Mouse (Mus musculus) forebrain, postnatal 0 days (tissue): ENCODE data around the gene Sapcd1. TPM values are rescaled to one million over a fixed set of nuclear protein-coding genes. Genes with fewer than 3 reads are reported as not detected.

Source experiments
- ATAC-seq: fragments of 200-750 bp; cut with Nextera tagmentation; 2 replicates; pipeline ENCODE4 v1.8.0; 2017; ENCODE audit warnings: mild to moderate bottlenecking, moderate library complexity
- DNase-seq: peaks from one replicate; pipeline ENCODE4 v3.0.0-alpha.2; 2015
- H3K27ac ChIP-seq: fragments of 300-500 bp; sonication (generic); 2 replicates; pipeline ENCODE4 v1.5.1; 2014; ENCODE audit warnings: low read depth, mild to moderate bottlenecking, antibody characterized with exemption, low read length, moderate library complexity, mixed read lengths
- H3K27me3 ChIP-seq: fragments of 300-500 bp; sonication (generic); 2 replicates; pipeline ENCODE4 v1.6.1; 2014; ENCODE audit warnings: mild to moderate bottlenecking, low read length, mixed read lengths; ENCODE audit not compliant: insufficient read depth
- H3K36me3 ChIP-seq: fragments of 300-500 bp; sonication (generic); 2 replicates; pipeline ENCODE4 v1.6.1; 2014; ENCODE audit warnings: mild to moderate bottlenecking, moderate library complexity; ENCODE audit not compliant: insufficient read depth
- H3K4me1 ChIP-seq: fragments of 300-500 bp; sonication (generic); 2 replicates; pipeline ENCODE4 v1.6.1; 2014; ENCODE audit warnings: antibody characterized with exemption; ENCODE audit not compliant: insufficient read depth
- H3K4me2 ChIP-seq: fragments of 300-500 bp; sonication (generic); 2 replicates; pipeline ENCODE4 v1.6.1; 2014; ENCODE audit warnings: low read depth, mild to moderate bottlenecking, moderate library complexity
- H3K4me3 ChIP-seq: fragments of 300-500 bp; sonication (generic); 2 replicates; pipeline ENCODE4 v1.5.1; 2014; ENCODE audit warnings: low read depth, low read length, mixed read lengths
- H3K9ac ChIP-seq: fragments of 300-500 bp; sonication (generic); 2 replicates; pipeline ENCODE4 v1.6.1; 2014; ENCODE audit warnings: mild to moderate bottlenecking
- H3K9me3 ChIP-seq: fragments of 300-500 bp; sonication (generic); 2 replicates; pipeline ENCODE4 v1.6.1; 2016; ENCODE audit warnings: low read length
- CTCF ChIP-seq: sonication (generic); IDR thresholded peaks from 2 replicates; pipeline ENCODE4 v1.5.1; 2016; ENCODE audit warnings: antibody characterized with exemption, control low read depth, low read depth
- WGBS: fragments of 180-500 bp; shearing (Covaris S2); extraction: QIAGEN DNeasy Blood & Tissue Kit; methylation state at CpG from one replicate; pipeline ENCODE4 v1.1.7; 2014; 5-methylcytosine and 5-hydroxymethylcytosine counted together
- polyA plus RNA-seq: library from polyadenylated mRNA; unstranded; fragments of >200 nt; fragmentation: Nextera tagmentation; extraction: Ambion mirVana; gene quantifications from 2 replicates; pipeline ENCODE4 v1.2.1, GENCODE M21; 2015
- total RNA-seq: library from RNA; depleted of rRNA; stranded (reverse); fragments of >200 nt; gene quantifications from 2 replicates; pipeline ENCODE4 v1.2.3, GENCODE M21; 2014

Gene Sapcd1
- total and polyA plus RNA-seq, 2 experiments from 2014 or later: 1.6 to 2.7 TPM

DNA sequence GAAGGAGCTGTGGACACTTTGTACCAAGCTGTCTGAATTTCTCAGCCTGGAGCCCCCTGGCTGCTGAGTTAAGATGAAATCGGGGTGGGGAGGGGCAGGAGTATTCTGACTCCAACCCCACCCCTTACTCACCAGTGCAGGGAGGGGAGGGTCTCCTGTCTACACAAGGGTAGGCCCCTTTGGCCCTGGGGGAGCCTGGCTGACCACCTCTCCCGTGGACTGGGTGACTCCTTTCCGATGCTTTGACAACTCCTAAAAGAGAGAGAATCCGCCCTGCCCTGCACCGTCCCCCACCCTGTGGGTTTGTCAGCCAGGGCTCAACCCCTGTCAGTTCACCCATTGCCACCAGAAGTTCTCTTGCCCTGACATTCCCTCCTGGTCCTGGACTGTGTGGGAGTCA is 1.6 kb downstream of the Sapcd1 start:
- Histone ChIP-seq H3K9ac (no peak overlapping the region), H3K36me3 (no peaks in the 10 kb centered on the region), H3K4me3 (no peak overlapping the region), H3K27ac (no peak overlapping the region), H3K9me3 (no peaks in the 10 kb centered on the region), H3K4me1 (peaks cover 4% of the 10 kb centered on the region; the same call in 1 of the 2 replicates), H3K4me2 (no peak overlapping the region), H3K27me3 (no peaks in the 10 kb centered on the region)
- 73% methylated on average over 5 of the region's 5 CpGs for WGBS
- ATAC-seq (no peak), DNase-seq (no peak)
- peak; percentile 14; the same call in 1 of the 2 replicates for TF ChIP-seq CTCF

DNA sequence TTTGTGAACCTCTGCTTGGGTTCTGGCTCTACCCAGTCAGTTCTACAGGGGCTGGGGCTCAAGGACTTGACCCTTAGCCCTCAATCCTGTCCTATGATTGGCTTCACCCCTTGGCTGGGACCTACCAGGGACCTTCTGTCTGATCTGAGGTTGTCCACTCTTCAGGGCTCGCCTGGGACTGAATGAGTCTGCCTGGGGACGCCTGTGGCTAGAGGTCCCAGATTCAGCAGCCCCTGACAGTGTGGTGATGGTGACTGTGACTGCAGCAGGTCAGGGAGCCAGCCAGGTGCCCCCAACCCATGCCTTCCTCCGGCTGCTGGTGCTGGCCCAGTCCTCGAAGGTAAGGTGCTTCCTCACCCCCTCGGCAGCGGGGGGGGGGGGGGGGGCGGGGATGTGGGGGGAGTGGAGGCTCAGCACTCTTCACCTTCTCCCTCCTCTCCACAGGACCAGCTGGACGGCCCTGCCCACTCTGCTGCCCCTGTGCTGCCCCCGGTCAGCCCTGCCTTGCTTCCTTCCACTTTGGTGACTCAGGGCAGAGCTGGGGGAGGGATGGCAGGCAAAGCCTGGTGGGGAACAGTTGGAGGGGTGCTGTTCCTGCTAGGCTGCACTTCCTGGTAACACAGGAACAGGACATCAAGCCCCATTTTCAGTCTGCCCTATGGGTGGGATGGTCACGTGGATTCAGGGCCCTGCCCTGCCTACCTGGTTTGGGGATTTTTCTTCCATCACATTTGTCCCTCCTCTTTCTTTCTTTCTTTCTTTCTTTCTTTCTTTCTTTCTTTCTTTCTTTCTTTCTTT is 2.9 kb downstream of the Sapcd1 start:
- no peak for TF ChIP-seq CTCF
- Histone ChIP-seq H3K4me2 (no peak overlapping the region), H3K9me3 (no peaks in the 10 kb centered on the region), H3K27me3 (no peaks in the 10 kb centered on the region; the same call in 1 of the 2 replicates), H3K9ac (no peak overlapping the region), H3K4me1 (peaks cover 4% of the 10 kb centered on the region; the same call in 1 of the 2 replicates), H3K36me3 (no peaks in the 10 kb centered on the region), H3K27ac (no peak overlapping the region), H3K4me3 (no peak overlapping the region)
- 64% methylated on average over 8 of the region's 10 CpGs for WGBS
- ATAC-seq (no peak), DNase-seq (no peak)

DNA sequence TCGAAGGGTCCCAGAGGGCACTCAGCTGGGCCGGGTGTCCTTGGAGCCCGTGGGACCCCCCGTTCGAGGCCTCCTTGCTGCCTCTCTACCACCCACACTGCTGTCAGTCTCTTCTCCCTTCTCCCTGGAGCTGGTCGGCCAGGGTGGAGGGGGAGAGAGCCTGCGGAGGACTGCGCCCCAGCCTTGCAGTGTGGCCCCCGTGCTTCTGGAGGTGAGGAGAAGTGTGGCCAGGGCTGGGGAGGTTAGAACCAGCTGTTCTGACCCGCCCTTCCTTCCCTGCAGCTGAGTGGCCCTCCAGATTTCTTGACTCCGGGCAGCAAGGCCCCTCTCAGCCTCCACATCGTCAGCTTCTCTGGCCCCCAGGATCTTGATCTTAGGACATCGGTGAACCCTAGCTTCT is 3.6 kb downstream of the Sapcd1 start:
- 83% methylated on average over 12 of the region's 13 CpGs for WGBS
- no peaks in the 10 kb centered on the region for H3K9me3 ChIP-seq
- no peak for ATAC-seq
- DNase-seq: no peak
- no peak overlapping the region for H3K4me2 ChIP-seq
- H3K36me3 ChIP-seq: no peaks in the 10 kb centered on the region
- no peaks in the 10 kb centered on the region; the same call in 1 of the 2 replicates for H3K27me3 ChIP-seq
- no peak for TF ChIP-seq CTCF
- peaks cover 4% of the 10 kb centered on the region; the same call in 1 of the 2 replicates for H3K4me1 ChIP-seq
- H3K4me3 ChIP-seq: no peak overlapping the region
- H3K9ac ChIP-seq: no peak overlapping the region
- no peak overlapping the region for H3K27ac ChIP-seq

DNA sequence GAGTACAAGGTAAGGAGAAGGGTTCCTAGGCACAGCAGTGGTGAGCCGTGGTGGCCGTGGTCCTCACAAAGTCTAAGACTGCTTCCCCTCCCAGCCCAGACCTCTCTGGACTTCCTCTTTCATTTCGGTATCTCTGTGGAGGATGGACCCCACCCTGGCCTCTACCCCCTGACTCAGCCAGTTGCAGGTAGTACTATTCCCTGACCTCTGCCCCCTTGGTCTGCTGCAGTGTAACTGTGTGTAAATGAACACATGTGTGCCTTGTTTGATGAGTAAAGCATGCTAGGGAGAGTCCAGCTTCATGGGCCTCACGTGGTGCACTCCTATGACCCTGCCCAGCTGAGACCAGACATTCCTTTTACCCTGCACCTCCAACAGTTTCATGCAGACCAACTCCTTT is 4.1 kb downstream of the Sapcd1 start:
- DNase-seq: no peak
- no peak overlapping the region for H3K4me2 ChIP-seq

DNA sequence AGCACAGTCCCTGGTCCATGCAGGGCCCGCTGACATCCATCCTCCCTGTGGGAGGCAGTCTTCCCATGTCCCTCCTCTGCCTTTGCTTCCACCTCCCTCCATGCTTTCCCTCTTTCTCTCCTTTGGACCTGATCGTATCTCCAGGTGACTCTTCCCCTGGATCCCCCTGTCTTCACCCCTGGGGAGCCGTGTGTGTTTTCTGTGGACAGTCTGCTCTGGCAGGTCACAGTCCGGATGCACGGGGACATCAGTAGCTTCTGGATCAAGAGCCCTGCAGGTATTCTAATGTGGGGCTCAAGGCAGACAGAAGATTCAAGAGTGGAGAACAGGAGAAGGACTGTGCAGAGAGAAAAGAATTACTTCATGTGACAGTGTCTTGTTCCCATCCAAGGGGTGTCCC is 4.6 kb downstream of the Sapcd1 start:
- DNase-seq: no peak
- H3K4me2 ChIP-seq: no peak overlapping the region
- no peak for TF ChIP-seq CTCF
- ATAC-seq: no peak
- no peaks in the 10 kb centered on the region for H3K9me3 ChIP-seq
- 82% methylated on average over 5 of the region's 5 CpGs for WGBS
- H3K4me3 ChIP-seq: no peak overlapping the region
- no peak overlapping the region for H3K27ac ChIP-seq
- no peak overlapping the region for H3K9ac ChIP-seq
- H3K36me3 ChIP-seq: no peaks in the 10 kb centered on the region
- H3K4me1 ChIP-seq: peaks cover 4% of the 10 kb centered on the region; the same call in 1 of the 2 replicates
- H3K27me3 ChIP-seq: no peaks in the 10 kb centered on the region; the same call in 1 of the 2 replicates

More for the DNA sequence above, 4.1 kb downstream of the Sapcd1 start:
- no peaks in the 10 kb centered on the region for H3K9me3 ChIP-seq
- H3K9ac ChIP-seq: no peak overlapping the region
- ATAC-seq: no peak
- H3K4me1 ChIP-seq: peaks cover 4% of the 10 kb centered on the region; the same call in 1 of the 2 replicates
- TF ChIP-seq CTCF: no peak
- no peak overlapping the region for H3K4me3 ChIP-seq
- H3K27ac ChIP-seq: no peak overlapping the region
- no peaks in the 10 kb centered on the region for H3K36me3 ChIP-seq
- WGBS: 84% methylated on average over 4 of the region's 4 CpGs
- no peaks in the 10 kb centered on the region; the same call in 1 of the 2 replicates for H3K27me3 ChIP-seq

DNA sequence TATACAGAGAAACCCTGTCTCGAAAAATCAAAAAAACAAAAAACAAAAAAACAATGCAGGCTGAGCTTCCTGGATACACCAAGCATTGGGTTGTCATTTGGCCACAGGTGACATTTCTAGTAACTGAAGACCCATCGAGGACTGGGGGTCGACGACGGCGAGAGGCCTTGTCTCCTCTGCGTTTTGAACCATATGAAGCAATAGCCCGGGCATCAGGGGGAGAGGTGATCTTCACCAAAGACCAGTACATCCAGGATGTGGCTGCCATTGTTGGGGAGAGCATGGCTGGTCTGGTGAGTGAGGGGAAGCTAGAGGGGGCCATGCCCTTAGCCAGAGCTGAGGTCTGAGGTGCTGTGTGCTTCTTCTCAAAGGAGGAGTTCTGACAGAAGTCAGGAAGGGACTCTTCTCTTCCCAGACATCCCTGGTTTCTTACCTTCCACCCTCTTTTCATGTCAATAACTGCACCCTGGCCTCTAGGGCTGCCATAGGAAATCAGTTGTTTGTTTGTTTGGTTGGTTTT is 5.2 kb downstream of the Sapcd1 start:
- no peaks in the 10 kb centered on the region for H3K9me3 ChIP-seq
- H3K27me3 ChIP-seq: no peaks in the 10 kb centered on the region; the same call in 1 of the 2 replicates
- no peaks in the 10 kb centered on the region for H3K36me3 ChIP-seq
- TF ChIP-seq CTCF: no peak
- DNase-seq (no peak), ATAC-seq (no peak)
- no peak overlapping the region for H3K4me2 ChIP-seq
- WGBS: 91% methylated on average over 8 of the region's 8 CpGs
- H3K27ac ChIP-seq: no peak overlapping the region
- no peak overlapping the region for H3K9ac ChIP-seq
- H3K4me1 ChIP-seq: peaks cover 4% of the 10 kb centered on the region; the same call in 1 of the 2 replicates
- H3K4me3 ChIP-seq: no peak overlapping the region
